18 mouse cellular contexts compared by ENCODE assay signal in genomic region chr11:80794290-80794689, GRCm38 (mm10). TPM values are rescaled to one million over a fixed set of nuclear protein-coding genes. Genes with fewer than 3 reads are reported as not detected.
"Had no signal": no experiment of that assay in that cellular context is flagged by ENCODE, and none has a peak within 500 bp of the region (broad histone marks: within the 10 kb centered on the region; RNA-seq: fewer than 3 reads in every experiment).

No protein-coding gene starts in this region.

- H3K9me3 ChIP-seq: lung, embryonic 15.5 days; midbrain, embryonic 13.5 days; midbrain, embryonic 15.5 days; neural tube, embryonic 12.5 days; stomach, embryonic 15.5 days had no signal

- H3K9ac ChIP-seq: lung, embryonic 15.5 days; midbrain, embryonic 13.5 days; midbrain, embryonic 15.5 days; neural tube, embryonic 12.5 days; stomach, embryonic 15.5 days had no signal

- H3K4me3 ChIP-seq: lung, embryonic 15.5 days; midbrain, embryonic 13.5 days; midbrain, embryonic 15.5 days; neural tube, embryonic 12.5 days; stomach, embryonic 15.5 days had no signal

- H3K27me3 ChIP-seq: lung, embryonic 15.5 days; midbrain, embryonic 13.5 days; midbrain, embryonic 15.5 days; neural tube, embryonic 12.5 days; stomach, embryonic 15.5 days had no signal

- H3K4me2 ChIP-seq: lung, embryonic 15.5 days; midbrain, embryonic 11.5 days; midbrain, embryonic 13.5 days; midbrain, embryonic 15.5 days; neural tube, embryonic 12.5 days; stomach, embryonic 15.5 days had no signal

- DNase-seq: lung, adult 2 months; lung, postnatal 14 days; lung, postnatal 36 days; right cerebral cortex, postnatal 14 days; thymus, adult 2 months; thymus, postnatal 25 days; thymus, postnatal 4 days had no signal

- H3K4me1 ChIP-seq: midbrain, embryonic 13.5 days; midbrain, embryonic 15.5 days; neural tube, embryonic 12.5 days had no signal

- ATAC-seq: lung, postnatal 0 days; midbrain, embryonic 13.5 days; midbrain, embryonic 15.5 days had no signal

- H3K27ac ChIP-seq: lung, embryonic 15.5 days; macrophage; midbrain, embryonic 13.5 days; midbrain, embryonic 15.5 days; neural tube, embryonic 12.5 days; stomach, embryonic 15.5 days; stomach, postnatal 0 days had no signal

- H3K36me3 ChIP-seq: lung, embryonic 15.5 days; midbrain, embryonic 13.5 days; midbrain, embryonic 15.5 days; neural tube, embryonic 12.5 days; stomach, embryonic 15.5 days had no signal

RNA-seq across cellular contexts. Expression of gene Tmem98, which starts 15.7 kb away (rescaled TPM):
- total RNA-seq: monocyte, adult 5-6 weeks; neutrophil, adult 5-6 weeks had no signal
- polyA plus RNA-seq: macrophage had no signal
